Mouse (Mus musculus): Measurements from ENCODE around the gene Cldn9. TPM values are rescaled to one million over a fixed set of nuclear protein-coding genes. Genes with fewer than 3 reads are reported as not detected.

Gene Cldn9
- polyA plus RNA-seq, 1 experiment from 2014 or later, result not detected

GRCm38 (mm10) chr17:23664556-23665021, 19.2 kb downstream of the Cldn9 start:
- Histone ChIP-seq H3K4me3 (ENCODE audit: low read depth, low read length) (no peak overlapping the region), H3K9ac (ENCODE audit: low read depth, low read length) (no peak overlapping the region), H3K27ac (ENCODE audit: low read length) (no peak overlapping the region), H3K36me3 (ENCODE audit: control insufficient read depth, insufficient read depth) (peaks cover 7% of the 10 kb centered on the region), H3K9me3 (replicated peaks; ENCODE audit: control insufficient read depth, low read length) (no peaks in the 10 kb centered on the region), H3K27me3 (ENCODE audit: control insufficient read depth, insufficient read depth, low read depth, low read length) (peaks cover 32% of the 10 kb centered on the region), H3K4me2 (ENCODE audit: low read depth, low read length) (no peak overlapping the region), H3K4me1 (ENCODE audit: control insufficient read depth, low read depth, low read length) (peaks cover 6% of the 10 kb centered on the region)
- WGBS (ENCODE audit: insufficient replicate concordance), result 18% methylated on average over 5 of the region's 5 CpGs
- no peak for ATAC-seq (ENCODE audit: low read depth)

DNA sequence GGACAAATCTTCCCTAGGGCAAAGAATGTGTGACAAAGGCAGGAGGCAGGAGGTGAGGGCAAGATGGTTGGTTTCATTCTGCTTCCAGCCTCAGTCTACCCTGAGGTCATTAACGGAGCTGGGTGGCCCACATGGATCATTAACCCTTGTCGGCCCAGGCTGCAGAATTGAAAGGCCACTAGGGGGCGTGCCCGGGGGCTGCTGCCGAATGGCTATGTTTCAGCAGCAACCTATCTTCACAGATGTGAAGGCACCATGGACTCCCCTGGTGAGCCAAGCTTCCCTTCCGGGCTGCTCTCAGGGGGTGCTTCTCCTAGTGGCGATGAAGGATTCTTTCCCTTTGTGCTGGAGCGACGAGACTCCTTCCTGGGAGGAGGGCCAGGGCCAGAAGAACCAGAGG, 22.3 kb downstream of the Cldn9 start:
- WGBS (ENCODE audit: insufficient replicate concordance), result 1% methylated on average over 9 of the region's 9 CpGs
- H3K27me3 ChIP-seq (ENCODE audit: control insufficient read depth, insufficient read depth, low read depth, low read length), result peaks cover 36% of the 10 kb centered on the region
- ATAC-seq (ENCODE audit: low read depth), result no peak

GRCm38 (mm10) chr17:23660876-23661200, 23.0 kb downstream of the Cldn9 start:
- Histone ChIP-seq H3K27me3 (ENCODE audit: control insufficient read depth, insufficient read depth, low read depth, low read length) (peaks cover 36% of the 10 kb centered on the region), H3K4me3 (ENCODE audit: low read depth, low read length) (peak overlapping the region; percentile 25), H3K9me3 (replicated peaks; ENCODE audit: control insufficient read depth, low read length) (no peaks in the 10 kb centered on the region), H3K36me3 (ENCODE audit: control insufficient read depth, insufficient read depth) (no peaks in the 10 kb centered on the region), H3K9ac (ENCODE audit: low read depth, low read length) (no peak overlapping the region), H3K4me2 (ENCODE audit: low read depth, low read length) (peak overlapping the region; percentile 37), H3K27ac (ENCODE audit: low read length) (no peak overlapping the region), H3K4me1 (ENCODE audit: control insufficient read depth, low read depth, low read length) (peaks cover 6% of the 10 kb centered on the region)
- ATAC-seq (ENCODE audit: low read depth), result no peak
- WGBS (ENCODE audit: insufficient replicate concordance), result 2% methylated on average over 14 of the region's 14 CpGs

More for the DNA sequence above, 22.3 kb downstream of the Cldn9 start:
- Histone ChIP-seq H3K27ac (ENCODE audit: low read length) (no peak overlapping the region), H3K9ac (ENCODE audit: low read depth, low read length) (no peak overlapping the region), H3K36me3 (ENCODE audit: control insufficient read depth, insufficient read depth) (no peaks in the 10 kb centered on the region), H3K4me3 (ENCODE audit: low read depth, low read length) (no peak overlapping the region), H3K4me2 (ENCODE audit: low read depth, low read length) (no peak overlapping the region), H3K9me3 (replicated peaks; ENCODE audit: control insufficient read depth, low read length) (no peaks in the 10 kb centered on the region), H3K4me1 (ENCODE audit: control insufficient read depth, low read depth, low read length) (peaks cover 6% of the 10 kb centered on the region)

- Histone ChIP-seq H3K9me3 (replicated peaks; ENCODE audit: control insufficient read depth, low read length) (no peaks in the 10 kb centered on the region), H3K9ac (ENCODE audit: low read depth, low read length) (no peak within 1 kb of the TSS), H3K4me1 (ENCODE audit: control insufficient read depth, low read depth, low read length) (peaks cover 6% of the 10 kb centered on the region), H3K36me3 (ENCODE audit: control insufficient read depth, insufficient read depth) (no peaks in the 10 kb centered on the region), H3K27ac (ENCODE audit: low read length) (no peak within 1 kb of the TSS), H3K4me2 (ENCODE audit: low read depth, low read length) (peak within 1 kb of the TSS; percentile 37), H3K27me3 (ENCODE audit: control insufficient read depth, insufficient read depth, low read depth, low read length) (peaks cover 36% of the 10 kb centered on the region), H3K4me3 (ENCODE audit: low read depth, low read length) (peak within 1 kb of the TSS; percentile 25)
- no peak for ATAC-seq (ENCODE audit: low read depth)
- 5% methylated on average over 27 of the region's 27 CpGs for WGBS (ENCODE audit: insufficient replicate concordance)
Measured at GRCm38 (mm10) chr17:23660117-23660875, 23.5 kb downstream of the Cldn9 start, which contains the start of gene Bicdl2. Gene Bicdl2, plus strand, starts transcription at chr17:23660506.

DNA sequence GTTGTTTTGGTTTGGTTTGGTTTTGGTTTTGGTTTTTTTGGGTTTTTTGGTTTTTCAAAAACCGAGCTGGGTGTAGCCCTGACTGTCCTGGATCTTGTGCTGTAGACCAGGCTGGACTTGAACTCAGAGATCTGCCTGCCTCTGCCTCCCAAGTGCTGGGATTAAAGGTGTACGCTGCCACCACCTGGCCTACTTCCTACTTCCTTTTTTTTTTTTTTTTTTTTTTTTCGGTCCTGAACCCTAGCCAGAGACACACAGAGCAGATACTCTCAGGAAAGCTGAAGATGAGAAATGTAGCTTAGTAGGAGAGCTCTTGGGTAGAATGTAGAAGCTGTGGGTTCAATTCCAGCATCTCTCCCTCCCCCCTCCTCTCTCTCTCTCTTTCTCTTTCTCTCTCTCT, 25.4 kb downstream of the Cldn9 start:
- Histone ChIP-seq H3K4me1 (ENCODE audit: control insufficient read depth, low read depth, low read length) (peaks cover 6% of the 10 kb centered on the region), H3K4me2 (ENCODE audit: low read depth, low read length) (no peak overlapping the region), H3K27me3 (ENCODE audit: control insufficient read depth, insufficient read depth, low read depth, low read length) (peaks cover 36% of the 10 kb centered on the region), H3K36me3 (ENCODE audit: control insufficient read depth, insufficient read depth) (no peaks in the 10 kb centered on the region), H3K27ac (ENCODE audit: low read length) (no peak overlapping the region), H3K4me3 (ENCODE audit: low read depth, low read length) (no peak overlapping the region), H3K9me3 (replicated peaks; ENCODE audit: control insufficient read depth, low read length) (no peaks in the 10 kb centered on the region), H3K9ac (ENCODE audit: low read depth, low read length) (no peak overlapping the region)
- no peak for ATAC-seq (ENCODE audit: low read depth)
- WGBS (ENCODE audit: insufficient replicate concordance), result 46% methylated on average over 3 of the region's 3 CpGs

DNA sequence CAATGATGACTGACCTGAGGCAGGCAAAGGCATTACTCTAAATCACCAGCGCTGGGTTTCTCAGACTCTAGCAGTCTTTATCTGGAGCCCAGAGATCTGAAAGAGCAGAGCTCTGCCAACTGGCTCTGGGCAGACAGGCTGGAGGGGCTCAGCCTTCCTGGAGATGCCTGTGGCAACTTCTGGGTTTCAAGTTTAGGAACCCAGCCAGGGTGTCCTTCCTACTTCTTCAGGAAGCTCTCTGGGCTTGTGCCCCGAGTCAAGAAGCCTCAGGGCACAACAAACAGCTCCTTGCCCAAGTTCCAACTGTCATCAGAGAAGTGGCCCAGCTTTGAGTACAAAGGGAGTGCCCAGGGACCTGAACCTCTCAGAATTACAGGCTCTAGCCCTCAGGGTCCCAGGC, 29.4 kb downstream of the Cldn9 start:
- Histone ChIP-seq H3K27me3 (ENCODE audit: control insufficient read depth, insufficient read depth, low read depth, low read length) (peaks cover 2% of the 10 kb centered on the region), H3K4me1 (ENCODE audit: control insufficient read depth, low read depth, low read length) (no peaks in the 10 kb centered on the region), H3K27ac (ENCODE audit: low read length) (no peak overlapping the region), H3K9me3 (replicated peaks; ENCODE audit: control insufficient read depth, low read length) (no peaks in the 10 kb centered on the region), H3K36me3 (ENCODE audit: control insufficient read depth, insufficient read depth) (no peaks in the 10 kb centered on the region), H3K9ac (ENCODE audit: low read depth, low read length) (no peak overlapping the region), H3K4me3 (ENCODE audit: low read depth, low read length) (no peak overlapping the region), H3K4me2 (ENCODE audit: low read depth, low read length) (no peak overlapping the region)
- ATAC-seq (ENCODE audit: low read depth), result no peak
- 25% methylated on average over 2 of the region's 2 CpGs for WGBS (ENCODE audit: insufficient replicate concordance)

GRCm38 (mm10) chr17:23654001-23654400, 29.8 kb downstream of the Cldn9 start:
- WGBS (ENCODE audit: insufficient replicate concordance), result 35% methylated on average over 6 of the region's 6 CpGs
- Histone ChIP-seq H3K27me3 (ENCODE audit: control insufficient read depth, insufficient read depth, low read depth, low read length) (no peaks in the 10 kb centered on the region), H3K36me3 (ENCODE audit: control insufficient read depth, insufficient read depth) (no peaks in the 10 kb centered on the region), H3K4me2 (ENCODE audit: low read depth, low read length) (no peak overlapping the region), H3K4me1 (ENCODE audit: control insufficient read depth, low read depth, low read length) (no peaks in the 10 kb centered on the region), H3K9me3 (replicated peaks; ENCODE audit: control insufficient read depth, low read length) (no peaks in the 10 kb centered on the region), H3K9ac (ENCODE audit: low read depth, low read length) (no peak overlapping the region), H3K27ac (ENCODE audit: low read length) (no peak overlapping the region), H3K4me3 (ENCODE audit: low read depth, low read length) (no peak overlapping the region)
- no peak for ATAC-seq (ENCODE audit: low read depth)

- Histone ChIP-seq H3K27ac (ENCODE audit: low read length) (no peak overlapping the region), H3K4me1 (ENCODE audit: control insufficient read depth, low read depth, low read length) (no peaks in the 10 kb centered on the region), H3K4me3 (ENCODE audit: low read depth, low read length) (no peak overlapping the region), H3K4me2 (ENCODE audit: low read depth, low read length) (no peak overlapping the region), H3K9ac (ENCODE audit: low read depth, low read length) (no peak overlapping the region), H3K27me3 (ENCODE audit: control insufficient read depth, insufficient read depth, low read depth, low read length) (no peaks in the 10 kb centered on the region), H3K36me3 (ENCODE audit: control insufficient read depth, insufficient read depth) (no peaks in the 10 kb centered on the region), H3K9me3 (replicated peaks; ENCODE audit: control insufficient read depth, low read length) (no peaks in the 10 kb centered on the region)
- ATAC-seq (ENCODE audit: low read depth), result no peak
- WGBS (ENCODE audit: insufficient replicate concordance), result 24% methylated on average over 2 of the region's 2 CpGs
Measured at GRCm38 (mm10) chr17:23653324-23653723, 30.5 kb downstream of the Cldn9 start.

GRCm38 (mm10) chr17:23651363-23651762, 32.5 kb downstream of the Cldn9 start:
- 49% methylated on average over 6 of the region's 6 CpGs for WGBS (ENCODE audit: insufficient replicate concordance)
- no peak overlapping the region for H3K27ac ChIP-seq (ENCODE audit: low read length)

More at GRCm38 (mm10) chr17:23651363-23651762, 32.5 kb downstream of the Cldn9 start:
- Histone ChIP-seq H3K36me3 (ENCODE audit: control insufficient read depth, insufficient read depth) (no peaks in the 10 kb centered on the region), H3K9me3 (replicated peaks; ENCODE audit: control insufficient read depth, low read length) (no peaks in the 10 kb centered on the region), H3K4me1 (ENCODE audit: control insufficient read depth, low read depth, low read length) (no peaks in the 10 kb centered on the region), H3K9ac (ENCODE audit: low read depth, low read length) (no peak overlapping the region), H3K4me3 (ENCODE audit: low read depth, low read length) (no peak overlapping the region), H3K4me2 (ENCODE audit: low read depth, low read length) (no peak overlapping the region), H3K27me3 (ENCODE audit: control insufficient read depth, insufficient read depth, low read depth, low read length) (no peaks in the 10 kb centered on the region; the same call in 1 of the 2 replicates)
- no peak for ATAC-seq (ENCODE audit: low read depth)

Measured in liver, embryonic 16.5 days (tissue).